Mouse (Mus musculus) layer of hippocampus, postnatal 14 days (tissue): ENCODE data around the gene Rab11fip4. TPM values are rescaled to one million over a fixed set of nuclear protein-coding genes. Genes with fewer than 3 reads are reported as not detected.

Source experiments
- DNase-seq, 2 experiments: peaks; one replicate each; pipeline ENCODE4 v3.0.0; 2021 to 2022; ENCODE audit warnings: low spot score in 2 of 2, mixed read lengths in 1 of 2
- total RNA-seq, 2 experiments: library from RNA; stranded (reverse); gene quantifications; 2 replicates each; pipeline ENCODE4 v1.2.3; 2021

Gene Rab11fip4
- total RNA-seq, 2 experiments from 2014 or later: 159 to 161 TPM

GRCm38 (mm10) chr11:79710868-79711765 is 120.1 kb downstream of the Rab11fip4 start:
- peak; percentile 69 to 82 for DNase-seq

DNA sequence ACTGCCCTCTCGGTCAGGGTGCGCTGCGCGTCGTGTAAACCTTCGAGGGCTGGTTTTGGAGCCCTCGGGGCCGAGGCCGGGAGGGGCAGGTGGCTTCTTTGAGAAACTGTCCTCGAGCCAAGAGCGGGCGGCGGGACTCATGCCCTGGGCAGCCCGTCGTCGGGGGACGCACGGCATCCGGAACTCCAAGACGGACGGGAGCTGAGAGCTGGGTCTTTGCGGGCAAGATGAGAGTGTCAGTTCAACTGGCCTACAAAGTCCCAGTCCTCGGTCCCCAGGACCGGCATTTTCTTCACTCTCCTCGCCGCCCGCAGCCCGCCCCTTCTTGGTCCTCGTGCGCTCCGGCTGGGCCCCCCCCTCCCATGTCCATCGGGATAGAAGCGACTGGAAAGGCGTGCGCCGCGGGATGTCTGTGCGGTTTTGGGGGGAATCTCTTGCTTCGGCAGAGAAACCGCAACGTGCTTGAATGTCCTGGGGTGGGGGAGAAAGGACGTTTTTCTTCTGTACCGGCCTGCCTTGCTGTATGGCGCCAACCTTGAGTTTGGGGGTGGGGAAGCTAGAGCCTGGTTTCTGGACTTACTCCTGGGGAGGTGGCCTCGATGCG is 120.9 kb downstream of the Rab11fip4 start:
- no peak for DNase-seq

DNA sequence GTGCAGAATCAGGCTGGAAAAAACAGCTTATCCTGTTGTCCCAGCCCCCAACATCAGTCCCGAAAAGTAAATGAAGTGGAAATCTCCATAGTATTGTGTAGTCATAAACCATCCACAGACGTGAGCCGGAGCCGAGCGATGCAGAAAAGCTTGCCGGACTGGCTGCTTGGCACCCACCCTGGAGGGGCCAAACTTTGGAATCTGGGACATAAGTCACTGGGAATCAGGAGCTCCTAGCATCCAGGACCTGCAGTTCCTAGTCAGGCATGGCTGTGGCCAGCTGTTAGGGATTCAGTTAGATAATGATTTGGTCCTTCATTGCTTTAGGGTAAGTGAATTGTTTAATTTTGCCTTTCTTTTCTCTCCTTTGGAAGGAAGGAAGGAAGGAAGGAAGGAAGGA is 122.2 kb downstream of the Rab11fip4 start:
- DNase-seq: no peak

GRCm38 (mm10) chr11:79713678-79714077 is 122.7 kb downstream of the Rab11fip4 start:
- no peak for DNase-seq

GRCm38 (mm10) chr11:79714082-79714742 is 123.2 kb downstream of the Rab11fip4 start:
- no peak for DNase-seq

DNA sequence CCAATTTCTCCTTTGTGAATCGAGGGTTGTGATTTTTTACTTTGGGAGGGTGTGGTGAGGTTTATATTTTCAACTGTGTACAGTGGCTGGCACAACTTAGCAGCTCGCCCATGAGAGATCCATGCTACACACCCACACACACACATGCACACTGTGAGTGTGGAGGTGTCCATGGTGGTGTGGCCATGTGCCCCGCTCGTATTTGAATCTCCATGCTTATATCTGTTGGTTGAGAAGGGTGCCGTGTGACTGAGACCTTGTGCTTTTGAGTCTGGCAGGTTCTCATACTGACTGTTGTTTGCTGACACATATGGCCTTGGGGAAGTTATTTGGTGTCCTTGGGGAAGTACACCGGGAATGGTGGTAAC is 123.7 kb downstream of the Rab11fip4 start:
- no peak for DNase-seq

GRCm38 (mm10) chr11:79715316-79715715 is 124.3 kb downstream of the Rab11fip4 start:
- DNase-seq: no peak

GRCm38 (mm10) chr11:79715733-79716452 is 124.9 kb downstream of the Rab11fip4 start:
- no peak for DNase-seq

DNA sequence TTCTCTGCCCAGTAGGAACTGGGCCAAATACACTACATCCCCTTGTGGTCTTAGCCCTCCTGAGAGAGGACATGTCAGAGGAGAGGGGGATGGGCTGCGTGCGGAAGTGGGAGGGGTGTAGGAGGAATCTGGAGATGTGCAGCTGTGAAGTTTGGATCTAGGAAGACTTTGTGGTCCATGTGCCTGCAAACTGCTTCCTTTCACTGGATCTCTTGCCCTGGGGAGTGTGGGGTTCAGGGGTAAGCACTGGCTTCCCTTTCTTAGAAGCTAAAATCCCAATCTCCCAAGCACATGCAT is 125.4 kb downstream of the Rab11fip4 start:
- DNase-seq: no peak

DNA sequence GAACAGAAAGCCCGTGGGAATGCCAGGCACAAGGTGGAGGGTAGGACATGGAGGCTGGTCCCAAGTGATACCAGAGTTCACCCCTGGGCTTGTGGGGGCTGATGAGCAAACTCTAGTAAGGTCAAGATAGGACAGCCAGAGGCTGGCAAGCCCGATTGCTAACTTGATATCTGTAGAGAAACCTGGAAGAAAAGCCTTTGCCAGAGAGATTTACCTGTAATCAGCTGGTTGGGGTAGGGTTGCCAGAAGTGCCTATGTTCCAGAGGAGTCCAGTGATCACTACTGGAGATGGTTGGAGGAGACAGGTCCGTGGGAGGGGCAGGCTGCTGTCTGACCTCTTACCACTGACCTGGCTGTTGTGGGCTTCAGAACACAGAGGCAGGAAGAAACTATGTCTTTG is 126.3 kb downstream of the Rab11fip4 start:
- DNase-seq: no peak

DNA sequence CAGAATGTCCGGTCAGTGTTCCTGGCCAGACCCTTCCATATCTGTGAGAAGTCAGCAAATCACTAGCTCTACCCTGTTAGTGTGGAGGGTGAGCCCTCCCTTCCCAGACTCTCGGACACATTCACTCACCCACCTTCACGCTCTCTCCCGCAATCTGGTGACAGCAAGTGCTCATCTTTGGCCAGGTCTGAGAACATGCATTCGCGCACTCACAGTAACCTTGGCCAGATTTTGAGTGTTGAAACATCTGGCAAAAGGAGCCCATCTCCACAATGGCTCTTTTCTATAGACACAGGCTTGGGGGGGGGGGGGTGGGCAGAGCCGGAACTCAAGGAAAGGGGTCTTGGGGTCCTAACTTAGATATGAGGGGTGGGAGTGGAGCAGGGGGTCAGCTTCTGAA is 126.8 kb downstream of the Rab11fip4 start:
- DNase-seq: no peak

DNA sequence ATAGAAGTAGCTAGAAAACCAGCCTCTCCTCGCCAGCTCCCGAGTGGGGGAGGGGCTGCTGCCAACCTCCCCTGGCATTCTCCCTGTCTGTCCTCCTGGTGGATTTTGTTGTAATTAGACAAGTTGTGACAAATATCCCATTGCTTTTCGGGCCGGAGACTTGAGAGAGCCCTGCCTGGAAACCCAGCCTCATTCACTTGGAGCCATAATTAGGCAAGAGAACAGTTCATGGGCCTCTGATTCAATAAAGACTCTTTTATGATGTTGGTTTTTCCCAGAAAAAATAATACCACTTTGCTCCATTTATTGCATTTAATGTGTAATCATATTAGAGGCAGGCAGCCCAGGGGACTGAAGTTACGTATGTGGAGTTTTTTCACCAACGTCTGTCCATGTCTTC is 127.2 kb downstream of the Rab11fip4 start:
- no peak for DNase-seq

GRCm38 (mm10) chr11:79718829-79719346 is 127.9 kb downstream of the Rab11fip4 start:
- no peak for DNase-seq

DNA sequence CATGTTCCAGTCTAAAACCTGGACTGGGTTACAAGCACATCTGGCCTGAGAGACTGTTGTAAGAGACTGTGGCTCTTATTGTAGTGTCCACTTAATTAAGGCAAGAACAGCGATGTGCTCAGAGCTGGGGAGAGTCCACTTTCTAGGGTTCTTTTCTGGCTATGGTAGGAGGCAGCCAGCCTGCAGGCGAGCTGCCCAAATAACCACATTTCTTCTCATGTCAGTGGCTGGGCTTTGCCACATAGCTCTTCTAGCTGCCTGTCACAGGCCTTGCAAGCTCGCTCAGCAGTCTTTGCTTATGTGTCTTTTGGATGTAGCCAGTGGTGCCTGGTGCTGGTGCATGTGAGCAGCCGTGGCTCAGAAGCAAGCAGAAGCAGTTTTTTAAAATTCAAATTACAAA is 129.7 kb downstream of the Rab11fip4 start:
- DNase-seq: no peak

GRCm38 (mm10) chr11:79722811-79723210 is 131.8 kb downstream of the Rab11fip4 start:
- no peak for DNase-seq

- no peak for DNase-seq
Observed at GRCm38 (mm10) chr11:79725005-79725404, 134.0 kb downstream of the Rab11fip4 start.

DNA sequence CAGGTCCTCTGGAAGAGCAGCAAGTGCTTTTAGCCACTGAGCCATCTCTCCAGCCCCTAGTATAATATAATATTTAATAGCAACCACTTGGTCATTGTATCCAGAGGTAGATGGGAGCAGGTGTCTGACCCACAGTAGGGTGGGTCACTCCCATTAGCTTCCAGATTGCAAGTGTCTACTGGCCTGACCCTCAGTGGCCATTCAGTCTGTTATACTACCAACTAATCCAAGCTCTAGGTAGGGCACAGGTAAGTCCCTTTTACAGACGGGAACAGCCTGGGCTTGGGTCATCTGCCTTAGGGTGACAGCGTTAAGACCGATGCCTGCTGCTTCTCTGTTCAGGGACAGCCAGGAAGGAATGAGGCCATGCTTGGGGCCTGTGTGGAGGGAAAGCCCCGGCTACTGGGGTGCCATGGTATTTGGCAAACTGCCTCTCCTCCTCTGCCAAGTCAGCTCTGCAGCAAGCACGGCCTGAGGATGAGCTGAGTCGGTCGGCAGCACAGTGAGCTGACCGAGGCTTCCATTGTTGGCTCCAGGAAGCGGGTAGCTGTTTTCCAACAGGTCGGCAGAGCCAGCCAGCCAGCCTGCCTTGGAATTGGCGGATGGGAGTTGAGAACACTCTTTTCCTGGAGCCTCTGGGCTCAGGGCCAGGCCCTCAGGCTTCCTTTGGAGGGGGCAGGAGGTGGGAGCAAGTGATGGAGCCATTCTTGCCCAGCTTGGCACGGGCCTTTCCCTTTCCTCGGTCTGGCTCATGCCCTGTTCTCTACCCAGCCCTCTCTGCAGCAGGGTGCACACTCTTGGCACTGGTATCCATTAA is 138.4 kb downstream of the Rab11fip4 start:
- DNase-seq: peak; percentile 47 to 83

DNA sequence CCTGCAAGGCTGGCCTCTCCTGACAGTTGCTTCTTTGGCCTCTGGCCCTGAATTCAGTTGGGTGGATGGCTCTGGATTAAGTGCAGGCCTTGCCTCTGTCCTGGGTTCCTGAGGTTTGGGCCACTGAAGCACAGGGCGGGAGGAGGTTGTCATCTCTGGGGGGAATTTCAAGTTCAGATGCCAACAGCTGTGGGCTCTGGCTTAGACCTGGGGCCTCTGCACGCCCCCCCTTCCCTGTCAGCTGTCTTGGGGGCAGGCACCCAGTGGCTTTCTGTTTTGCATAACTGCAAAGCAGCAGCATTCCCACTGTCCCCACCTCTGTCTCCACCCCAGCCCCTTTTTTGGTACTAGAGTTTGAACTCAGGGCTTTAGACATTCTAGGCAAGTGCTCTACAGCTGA is 139.4 kb downstream of the Rab11fip4 start:
- no peak for DNase-seq

GRCm38 (mm10) chr11:79731476-79731875 is 140.5 kb downstream of the Rab11fip4 start:
- DNase-seq: no peak

DNA sequence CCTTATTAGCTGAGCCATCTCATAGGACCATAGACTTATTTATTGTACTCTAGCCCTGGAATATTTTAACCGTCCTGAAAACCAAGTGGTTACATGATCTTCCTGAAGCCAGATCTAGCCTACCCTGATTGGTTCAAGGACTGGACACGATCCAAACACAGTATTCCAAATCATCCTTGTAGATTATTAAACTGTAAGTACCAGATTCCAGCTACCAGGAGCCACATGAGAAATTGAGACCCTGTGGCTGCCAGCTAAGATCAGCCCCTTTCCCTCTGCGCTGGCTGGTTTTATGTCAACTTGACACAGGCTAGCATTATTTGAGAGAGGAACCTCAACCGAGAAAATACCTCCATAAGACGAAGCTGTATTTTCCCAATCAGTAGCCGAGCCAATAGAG is 142.0 kb downstream of the Rab11fip4 start:
- DNase-seq: no peak
